Mouse (Mus musculus) liver, embryonic 14.5 days (tissue): ENCODE measurements around the gene Mroh8. TPM values are rescaled to one million over a fixed set of nuclear protein-coding genes. Genes with fewer than 3 reads are reported as not detected.

Experiments used
- ATAC-seq: fragments of 200-750 bp; cut with Nextera tagmentation; 2 replicates; pipeline ENCODE4 v1.8.0; 2017; ENCODE audit warnings: moderate number of reproducible peaks, mild to moderate bottlenecking, moderate library complexity; ENCODE audit not compliant: insufficient read depth
- DNase-seq, 3 experiments: peaks; one replicate each; pipeline ENCODE4 v3.0.0-alpha.2; 2012 to 2013; ENCODE audit warnings: low read depth in 3 of 3, low spot score in 3 of 3
- H3K27ac ChIP-seq: fragments of 300-500 bp; sonication (generic); 2 replicates; pipeline ENCODE4 v1.5.1; 2014; ENCODE audit warnings: moderate library complexity, mild to moderate bottlenecking, control low read depth, inconsistent platforms
- H3K27me3 ChIP-seq: fragments of 300-500 bp; sonication (generic); 2 replicates; pipeline ENCODE4 v1.6.1; 2014; ENCODE audit warnings: mild to moderate bottlenecking, low read length, moderate library complexity; ENCODE audit not compliant: control insufficient read depth, insufficient read depth
- H3K36me3 ChIP-seq: fragments of 300-500 bp; sonication (generic); replicated peaks from 2 replicates; pipeline ENCODE4 v1.6.1; 2014; ENCODE audit warnings: low read depth; ENCODE audit not compliant: control insufficient read depth, insufficient read depth
- H3K4me1 ChIP-seq, 2 experiments: fragments of 200-500 bp in 1 of 2; fragments of 300-500 bp in 1 of 2; sonication (generic) in 1 of 2; replicated peaks; 2 replicates each; pipeline ENCODE4 v1.6.1; 2012 to 2014; ENCODE audit warnings: antibody characterized with exemption in 1 of 2, inconsistent platforms in 1 of 2, low read length in 1 of 2; ENCODE audit not compliant: control insufficient read depth in 2 of 2, insufficient read depth in 2 of 2
- H3K4me2 ChIP-seq: fragments of 300-500 bp; sonication (generic); 2 replicates; pipeline ENCODE4 v1.6.1; 2014; ENCODE audit warnings: low read depth, mild to moderate bottlenecking, control low read depth, moderate library complexity
- H3K4me3 ChIP-seq, 2 experiments: fragments of 200-500 bp in 1 of 2; fragments of 300-500 bp in 1 of 2; sonication (generic) in 1 of 2; 2 replicates each; pipeline ENCODE4 v1.5.1; 2012 to 2014; ENCODE audit warnings: low read depth in 2 of 2, low read length in 2 of 2, mild to moderate bottlenecking in 2 of 2, control low read depth in 1 of 2, inconsistent platforms in 1 of 2, moderate library complexity in 1 of 2; ENCODE audit not compliant: insufficient read depth in 1 of 2
- H3K9ac ChIP-seq: fragments of 300-500 bp; sonication (generic); replicated peaks from 2 replicates; pipeline ENCODE4 v1.6.1; 2014; ENCODE audit warnings: mild to moderate bottlenecking, control low read depth, moderate library complexity
- H3K9me3 ChIP-seq: fragments of 300-500 bp; sonication (generic); 2 replicates; pipeline ENCODE4 v1.6.1; 2016; ENCODE audit warnings: low read length, mixed read lengths; ENCODE audit not compliant: control insufficient read depth
- CTCF ChIP-seq: IDR thresholded peaks from 2 replicates; pipeline ENCODE4 v1.5.1; 2016; ENCODE audit warnings: antibody characterized with exemption, low read depth, control low read depth
- EP300 ChIP-seq: IDR thresholded peaks from 2 replicates; pipeline ENCODE4 v1.6.1; 2016; ENCODE audit warnings: antibody characterized with exemption, low read depth
- WGBS: fragments of 180-500 bp; shearing (Covaris S2); extraction: QIAGEN DNeasy Blood & Tissue Kit; methylation state at CpG from one replicate; pipeline ENCODE4 v1.1.7; 2014; ENCODE audit not compliant: insufficient replicate concordance; 5-methylcytosine and 5-hydroxymethylcytosine counted together
- polyA plus RNA-seq, 2 experiments: library from polyadenylated mRNA; depleted of rRNA in 1 of 2; stranded (reverse) in 1 of 2; unstranded in 1 of 2; fragments of >200 nt; fragmentation: Nextera tagmentation in 1 of 2; extraction: Ambion mirVana in 1 of 2; gene quantifications; 2 replicates each; pipeline versions ENCODE4 v1.2.1 to v1.2.3; 2012 to 2014

Mroh8 gene
- polyA plus RNA-seq, 2 experiments = 0.05 to 0.11 TPM

DNA sequence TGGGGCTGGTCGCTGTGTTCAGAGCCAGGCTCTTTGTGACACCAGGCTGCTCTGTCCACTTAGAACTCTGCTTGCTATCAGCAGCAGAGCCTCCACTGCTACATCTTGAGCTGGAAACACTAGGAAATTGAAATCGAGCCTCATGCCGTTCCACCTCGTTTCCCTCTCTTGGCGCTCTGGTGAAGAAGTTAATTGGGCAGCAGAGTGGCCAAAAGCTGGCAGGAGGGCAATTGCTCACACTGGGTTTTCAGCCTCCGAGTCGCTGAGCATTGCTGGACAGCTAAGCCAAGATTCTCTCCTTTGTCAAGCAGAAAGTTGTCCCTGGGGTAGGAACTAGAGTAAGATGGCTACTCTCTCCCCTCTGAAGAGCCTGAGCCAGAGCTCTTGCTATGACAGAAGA, 35.0 kb upstream of the Mroh8 start:
- Histone ChIP-seq H3K4me3 (no peak overlapping the region), H3K27me3 (no peaks in the 10 kb centered on the region), H3K36me3 (peaks cover 81% of the 10 kb centered on the region), H3K27ac (no peak overlapping the region), H3K4me2 (no peak overlapping the region), H3K9me3 (no peaks in the 10 kb centered on the region), H3K4me1 (no peaks in the 10 kb centered on the region), H3K9ac (no peak overlapping the region)
- ATAC-seq (no peak), DNase-seq (no peak)
- WGBS = 80% methylated on average over 7 of the region's 7 CpGs
- TF ChIP-seq CTCF (no peak), EP300 (no peak)

DNA sequence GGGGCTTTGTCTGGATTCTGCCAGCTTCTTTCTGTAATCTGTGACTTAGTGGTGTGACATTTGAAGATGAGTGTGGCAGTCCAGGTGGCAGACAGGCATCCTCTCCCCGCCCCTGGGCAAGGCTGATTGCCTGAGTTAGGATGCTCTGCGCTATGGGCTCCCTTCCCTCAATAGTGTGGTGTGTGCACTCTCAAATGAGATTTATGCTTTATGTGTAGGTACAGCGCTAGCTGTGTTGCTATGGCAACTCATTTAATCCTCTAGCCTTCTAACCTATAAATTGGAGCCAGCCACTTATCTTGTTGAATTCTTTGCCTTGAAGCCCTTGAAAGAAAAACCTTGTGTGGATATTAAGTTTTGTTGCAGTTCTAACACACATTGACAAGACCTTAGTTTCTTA, 34.4 kb upstream of the Mroh8 start:
- Histone ChIP-seq H3K9ac (no peak overlapping the region), H3K27me3 (no peaks in the 10 kb centered on the region), H3K4me2 (no peak overlapping the region), H3K9me3 (no peaks in the 10 kb centered on the region), H3K36me3 (peaks cover 87% of the 10 kb centered on the region), H3K27ac (no peak overlapping the region), H3K4me3 (no peak overlapping the region), H3K4me1 (no peaks in the 10 kb centered on the region)
- no peak for TF ChIP-seq CTCF
- TF ChIP-seq EP300 = no peak
- WGBS = 90% methylated on average over 3 of the region's 3 CpGs
- ATAC-seq (no peak), DNase-seq (no peak)

DNA sequence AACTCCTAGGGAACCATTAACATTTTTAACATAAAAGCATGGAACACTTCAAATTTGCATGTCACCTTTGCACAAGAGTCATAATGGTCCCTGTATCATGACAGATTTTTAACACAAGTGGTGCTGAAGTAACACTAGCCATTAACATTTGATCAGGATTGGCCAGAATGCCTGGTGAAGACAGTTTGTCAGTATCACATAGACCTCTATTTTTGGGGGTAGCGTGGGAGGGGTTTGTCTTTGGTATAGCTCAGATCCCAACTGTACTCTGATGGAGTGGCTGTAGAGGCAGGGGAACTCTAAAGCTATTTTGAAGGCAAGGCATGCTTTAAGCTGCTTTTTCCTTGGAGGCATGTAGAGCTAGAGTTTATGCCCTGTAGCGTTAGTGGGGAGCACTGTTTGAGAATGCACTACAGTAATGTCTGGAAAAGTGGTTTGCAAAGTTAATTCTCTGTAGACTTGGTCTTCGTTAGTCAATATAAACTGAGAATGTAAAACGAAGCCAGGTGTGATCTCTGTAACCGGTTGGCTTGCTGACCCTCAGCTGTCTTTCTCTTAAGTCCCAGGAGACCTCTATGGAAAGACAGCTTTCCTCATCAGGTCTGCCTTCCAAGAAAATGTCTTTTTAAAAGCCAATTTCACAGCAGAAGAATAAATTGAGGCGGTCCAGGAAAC, 31.8 kb upstream of the Mroh8 start:
- Histone ChIP-seq H3K4me2 (no peak overlapping the region), H3K9me3 (no peaks in the 10 kb centered on the region), H3K4me1 (no peaks in the 10 kb centered on the region), H3K9ac (no peak overlapping the region), H3K27me3 (no peaks in the 10 kb centered on the region), H3K4me3 (no peak overlapping the region), H3K36me3 (peaks cover 85% of the 10 kb centered on the region), H3K27ac (no peak overlapping the region)
- TF ChIP-seq EP300 = no peak
- TF ChIP-seq CTCF = no peak
- DNase-seq (no peak), ATAC-seq (no peak)
- WGBS = 83% methylated on average over 6 of the region's 6 CpGs

- ATAC-seq (no peak), DNase-seq (no peak)
- H3K4me3 ChIP-seq = no peak overlapping the region
- no peak for TF ChIP-seq EP300
- TF ChIP-seq CTCF = no peak
- 85% methylated on average over 8 of the region's 8 CpGs for WGBS
- no peak overlapping the region for H3K9ac ChIP-seq
- H3K36me3 ChIP-seq = peaks cover 77% of the 10 kb centered on the region
- no peak overlapping the region for H3K4me2 ChIP-seq
- H3K27me3 ChIP-seq = no peaks in the 10 kb centered on the region
- H3K4me1 ChIP-seq = no peaks in the 10 kb centered on the region
- H3K9me3 ChIP-seq = no peaks in the 10 kb centered on the region
- no peak overlapping the region for H3K27ac ChIP-seq
Observed at GRCm38 (mm10) chr2:157309611-157310010, 30.3 kb upstream of the Mroh8 start.

DNA sequence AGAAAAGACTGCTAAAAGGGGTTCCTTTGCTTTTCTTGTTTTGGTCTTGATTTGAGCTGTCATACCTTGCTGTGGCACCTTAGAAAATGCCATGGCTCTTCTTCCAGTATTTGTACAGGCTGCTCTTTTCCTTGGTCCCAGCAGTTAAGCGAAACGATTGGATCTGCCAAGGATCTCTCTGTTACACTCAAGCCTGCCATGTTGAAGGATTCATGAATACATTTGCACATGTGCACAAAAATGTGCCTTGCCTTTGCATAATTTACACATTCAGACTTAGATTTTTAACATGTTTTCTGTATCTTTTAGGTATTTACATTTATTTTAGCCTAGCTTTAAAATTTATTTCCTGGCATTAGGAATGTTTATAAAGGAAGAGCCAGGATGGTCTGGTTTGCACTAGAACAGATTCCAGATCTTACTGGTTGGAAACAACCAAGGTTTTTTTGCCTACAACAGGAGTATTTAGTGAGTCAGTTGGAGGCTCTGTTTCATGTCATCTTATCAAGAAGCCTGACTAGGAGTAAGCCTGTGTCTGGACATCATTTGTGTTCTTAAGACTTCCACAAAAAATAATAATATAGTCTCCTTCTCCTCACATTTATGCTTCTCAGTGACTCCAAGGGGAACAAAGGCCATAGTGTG, 29.0 kb upstream of the Mroh8 start:
- DNase-seq (no peak), ATAC-seq (no peak)
- H3K4me1 ChIP-seq = no peaks in the 10 kb centered on the region
- H3K4me3 ChIP-seq = no peak overlapping the region
- H3K9me3 ChIP-seq = no peaks in the 10 kb centered on the region
- no peak overlapping the region for H3K4me2 ChIP-seq
- H3K27me3 ChIP-seq = no peaks in the 10 kb centered on the region
- H3K36me3 ChIP-seq = peaks cover 79% of the 10 kb centered on the region
- TF ChIP-seq CTCF (no peak), EP300 (no peak)
- no peak overlapping the region for H3K9ac ChIP-seq
- H3K27ac ChIP-seq = no peak overlapping the region
- WGBS = 74% methylated on average over 2 of the region's 2 CpGs
